Mouse (Mus musculus) T-cell, adult 2 months (primary cell): ENCODE measurements around the gene Kif26a.

Experiments
- DNase-seq: peaks from one replicate; pipeline ENCODE4 v3.0.0; 2022; ENCODE audit warnings: low spot score

Gene Kif26a

GRCm38 (mm10) chr12:112164840-112165219 is 18.8 kb downstream of the Kif26a start:
- DNase-seq = no peak

- DNase-seq = no peak
These were observed 23.2 kb downstream of the Kif26a start for GRCm38 (mm10) chr12:112169240-112169639.

- no peak for DNase-seq
These were observed 24.9 kb downstream of the Kif26a start for GRCm38 (mm10) chr12:112170671-112171574.

- no peak for DNase-seq
These were observed 25.6 kb downstream of the Kif26a start for GRCm38 (mm10) chr12:112171657-112172056.

GRCm38 (mm10) chr12:112172214-112172613 is 26.2 kb downstream of the Kif26a start:
- no peak for DNase-seq

- no peak for DNase-seq
These were observed 31.7 kb downstream of the Kif26a start for GRCm38 (mm10) chr12:112177679-112178078.

- no peak for DNase-seq
These were observed 33.7 kb downstream of the Kif26a start for GRCm38 (mm10) chr12:112179687-112180086.

- no peak for DNase-seq
These were observed 36.1 kb downstream of the Kif26a start for GRCm38 (mm10) chr12:112181921-112182608.

GRCm38 (mm10) chr12:112182609-112182955 is 36.6 kb downstream of the Kif26a start:
- no peak for DNase-seq

GRCm38 (mm10) chr12:112183675-112184074 is 37.7 kb downstream of the Kif26a start:
- DNase-seq = no peak

- no peak for DNase-seq
These were observed 38.4 kb downstream of the Kif26a start for GRCm38 (mm10) chr12:112184390-112184789.

- DNase-seq = no peak
These were observed 40.9 kb downstream of the Kif26a start for GRCm38 (mm10) chr12:112186899-112187298.

- DNase-seq = no peak
These were observed 45.7 kb downstream of the Kif26a start for GRCm38 (mm10) chr12:112191753-112192152.

- DNase-seq = no peak
These were observed 49.0 kb downstream of the Kif26a start for GRCm38 (mm10) chr12:112195019-112195418.

GRCm38 (mm10) chr12:112196562-112196961 is 50.6 kb downstream of the Kif26a start:
- DNase-seq = no peak

- no peak for DNase-seq
These were observed 53.4 kb downstream of the Kif26a start for GRCm38 (mm10) chr12:112199363-112199762.

- DNase-seq = no peak
These were observed 54.0 kb downstream of the Kif26a start for GRCm38 (mm10) chr12:112200045-112200444.

- no peak for DNase-seq
These were observed 61.2 kb downstream of the Kif26a start for GRCm38 (mm10) chr12:112207163-112207562.

GRCm38 (mm10) chr12:112207734-112208133 is 61.7 kb downstream of the Kif26a start:
- DNase-seq = no peak

- no peak for DNase-seq
These were observed 64.6 kb downstream of the Kif26a start for GRCm38 (mm10) chr12:112210622-112211021.

GRCm38 (mm10) chr12:112214441-112214857 is 68.4 kb downstream of the Kif26a start:
- no peak for DNase-seq

- DNase-seq = no peak
These were observed 69.5 kb downstream of the Kif26a start for GRCm38 (mm10) chr12:112215545-112215944.

- DNase-seq = no peak
These were observed 71.0 kb downstream of the Kif26a start for GRCm38 (mm10) chr12:112217021-112217420.
